Mouse (Mus musculus): ENCODE data around the gene Pfdn5.

The Pfdn5 gene

GRCm38 (mm10) chr15:102326022-102326576 lies at the start of gene Pfdn5:
TSS of gene Pfdn5 (plus strand) at chr15:102326116.
- in situ Hi-C loops (cut with MboI, MseI) = no loop called here

- in situ Hi-C loops (cut with MboI, MseI) = no loop called here
These were observed 47.2 kb upstream of the Pfdn5 start for GRCm38 (mm10) chr15:102278726-102279091.

- in situ Hi-C loops (cut with MboI, MseI) = no loop called here
These were observed 46.7 kb upstream of the Pfdn5 start, which contains the start of gene Mfsd5 for GRCm38 (mm10) chr15:102279092-102279782. TSS of gene Mfsd5 (plus strand) at chr15:102279454.

- in situ Hi-C loops (cut with MboI, MseI) = no loop called here
These were observed 46.0 kb upstream of the Pfdn5 start for GRCm38 (mm10) chr15:102279783-102280520.

GRCm38 (mm10) chr15:102280623-102281022 lies 45.3 kb upstream of the Pfdn5 start:
- in situ Hi-C loops (cut with MboI, MseI) = no loop called here

- in situ Hi-C loops (cut with MboI, MseI) = no loop called here
These were observed 43.2 kb upstream of the Pfdn5 start for GRCm38 (mm10) chr15:102282463-102283292.

- in situ Hi-C loops (cut with MboI, MseI) = no loop called here
These were observed 42.3 kb upstream of the Pfdn5 start for GRCm38 (mm10) chr15:102283648-102284047.

- in situ Hi-C loops (cut with MboI, MseI) = no loop called here
These were observed 38.5 kb upstream of the Pfdn5 start for GRCm38 (mm10) chr15:102287395-102287794.

- in situ Hi-C loops (cut with MboI, MseI) = no loop called here
These were observed 30.1 kb upstream of the Pfdn5 start, which contains the start of gene Espl1 for GRCm38 (mm10) chr15:102295633-102296367. TSS of gene Espl1 (plus strand) at chr15:102296266.

- in situ Hi-C loops (cut with MboI, MseI) = no loop called here
These were observed 29.4 kb upstream of the Pfdn5 start for GRCm38 (mm10) chr15:102296368-102297006.

- in situ Hi-C loops (cut with MboI, MseI) = no loop called here
These were observed 23.4 kb upstream of the Pfdn5 start for GRCm38 (mm10) chr15:102302542-102302941.

GRCm38 (mm10) chr15:102308717-102309116 lies 17.2 kb upstream of the Pfdn5 start:
- in situ Hi-C loops (cut with MboI, MseI) = no loop called here

GRCm38 (mm10) chr15:102310074-102310845 lies 15.7 kb upstream of the Pfdn5 start:
- in situ Hi-C loops (cut with MboI, MseI) = no loop called here

GRCm38 (mm10) chr15:102311489-102311888 lies 14.4 kb upstream of the Pfdn5 start:
- in situ Hi-C loops (cut with MboI, MseI) = no loop called here

GRCm38 (mm10) chr15:102315292-102315691 lies 10.6 kb upstream of the Pfdn5 start:
- in situ Hi-C loops (cut with MboI, MseI) = no loop called here

GRCm38 (mm10) chr15:102316263-102316662 lies 9.7 kb upstream of the Pfdn5 start:
- in situ Hi-C loops (cut with MboI, MseI) = no loop called here

- in situ Hi-C loops (cut with MboI, MseI) = no loop called here
These were observed 1.1 kb upstream of the Pfdn5 start for GRCm38 (mm10) chr15:102324654-102325473.

- in situ Hi-C loops (cut with MboI, MseI) = no loop called here
These were observed 976 bp downstream of the Pfdn5 start for GRCm38 (mm10) chr15:102326892-102327291.

GRCm38 (mm10) chr15:102331610-102332015 lies 5.7 kb downstream of the Pfdn5 start, which contains the start of gene Myg1:
TSS of gene Myg1 (plus strand) at chr15:102331709.
- in situ Hi-C loops (cut with MboI, MseI) = no loop called here

All from regulatory T cell (primary cell).